Mouse (Mus musculus) ES-CJ7 (cell line): ENCODE measurements at regions not wholly inside any gene's neighbourhood (a gene's known extent, or its start where the extent isn't known, plus 50 kb on each side); places are given as distances from the start of the nearest gene placed in this dataset.
"Not testable (repeated sequence)": the region's sequence is repeated elsewhere in the genome, so short reads cannot be mapped to it uniquely, and the experiment has no call there.

ENCODE experiments used
- DNase-seq: peaks from one replicate; pipeline ENCODE4 v3.0.0; 2011; ENCODE audit warnings: low read depth, low spot score

DNA sequence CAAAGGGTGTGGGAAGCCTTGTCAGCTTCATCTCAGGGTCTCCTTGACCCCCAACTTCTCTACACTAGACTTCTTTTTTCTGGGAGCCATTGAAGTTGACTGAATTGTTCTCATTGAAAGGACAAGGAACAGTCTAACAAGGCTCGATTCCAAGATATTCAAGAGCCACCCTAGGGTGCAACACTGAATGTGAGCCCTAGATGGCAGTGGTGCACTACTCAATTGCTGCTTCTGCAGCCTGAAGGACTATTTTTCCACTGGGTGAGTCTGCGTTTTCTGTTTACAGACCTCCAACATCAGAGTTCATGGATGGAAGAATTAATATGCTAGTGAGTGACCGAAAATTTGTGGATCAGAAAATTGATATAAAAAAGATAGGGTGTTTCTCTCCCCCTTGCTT is 161.5 kb downstream of the Hpcal1 start:
- peak; percentile 47 for DNase-seq

DNA sequence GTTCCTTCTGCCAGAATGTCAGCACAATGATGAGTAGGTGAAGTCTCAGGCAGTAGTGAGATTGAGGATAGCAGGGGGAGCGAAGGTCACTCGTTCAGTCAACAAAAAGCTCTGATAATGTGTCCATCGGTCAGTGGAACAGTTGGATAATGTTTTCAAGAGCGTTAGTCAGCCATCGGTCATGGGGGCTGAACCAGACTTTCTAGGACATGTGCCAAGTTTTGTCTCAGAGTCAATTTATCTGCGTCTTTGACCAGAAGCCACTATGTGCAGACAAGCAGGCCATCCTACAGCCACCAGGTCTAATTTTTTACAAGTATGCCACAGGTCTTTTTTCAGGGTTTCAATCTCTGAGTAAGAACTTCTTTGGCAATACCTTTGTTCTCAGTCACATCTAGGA is 181.8 kb downstream of the Hpcal1 start:
- not testable (repeated sequence) for DNase-seq

DNA sequence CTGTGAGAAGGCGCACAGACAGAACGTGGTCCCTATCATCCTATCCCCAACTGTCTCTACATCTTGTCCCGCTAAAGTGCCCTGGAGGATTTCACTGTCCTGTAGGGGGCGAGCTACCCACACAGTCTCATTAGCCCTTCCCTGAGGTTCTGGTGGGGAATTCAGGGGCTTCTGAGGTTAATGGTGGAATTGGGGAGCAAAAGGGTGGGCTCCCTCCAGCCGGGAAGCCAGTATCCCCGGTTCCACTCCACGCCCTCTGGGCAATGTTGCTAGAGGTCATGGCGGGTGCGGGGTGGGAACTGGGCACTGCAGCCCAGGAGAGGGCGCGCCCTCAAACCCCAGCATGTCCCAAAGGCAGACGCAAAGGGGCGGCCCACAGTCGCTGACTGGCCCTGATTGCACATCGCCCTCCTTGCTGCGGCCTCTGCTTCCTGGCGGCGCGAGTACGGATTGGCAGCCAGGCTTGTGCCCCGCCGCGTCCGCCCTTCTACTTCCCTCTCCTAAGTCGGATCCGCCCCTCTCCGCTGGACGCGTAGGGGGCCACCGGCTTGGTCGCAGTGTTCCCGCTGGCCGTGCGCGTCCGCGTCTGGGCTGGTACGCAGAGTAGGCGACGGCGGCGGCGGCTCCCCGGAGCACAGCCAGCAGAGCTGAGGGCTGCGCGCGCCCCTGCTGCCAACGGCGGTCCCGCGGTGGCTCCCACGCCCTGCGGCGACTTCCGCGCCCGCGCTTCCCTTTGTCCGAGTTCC is 190.9 kb downstream of the Hpcal1 start:
- DNase-seq, result peak; percentile 89

DNA sequence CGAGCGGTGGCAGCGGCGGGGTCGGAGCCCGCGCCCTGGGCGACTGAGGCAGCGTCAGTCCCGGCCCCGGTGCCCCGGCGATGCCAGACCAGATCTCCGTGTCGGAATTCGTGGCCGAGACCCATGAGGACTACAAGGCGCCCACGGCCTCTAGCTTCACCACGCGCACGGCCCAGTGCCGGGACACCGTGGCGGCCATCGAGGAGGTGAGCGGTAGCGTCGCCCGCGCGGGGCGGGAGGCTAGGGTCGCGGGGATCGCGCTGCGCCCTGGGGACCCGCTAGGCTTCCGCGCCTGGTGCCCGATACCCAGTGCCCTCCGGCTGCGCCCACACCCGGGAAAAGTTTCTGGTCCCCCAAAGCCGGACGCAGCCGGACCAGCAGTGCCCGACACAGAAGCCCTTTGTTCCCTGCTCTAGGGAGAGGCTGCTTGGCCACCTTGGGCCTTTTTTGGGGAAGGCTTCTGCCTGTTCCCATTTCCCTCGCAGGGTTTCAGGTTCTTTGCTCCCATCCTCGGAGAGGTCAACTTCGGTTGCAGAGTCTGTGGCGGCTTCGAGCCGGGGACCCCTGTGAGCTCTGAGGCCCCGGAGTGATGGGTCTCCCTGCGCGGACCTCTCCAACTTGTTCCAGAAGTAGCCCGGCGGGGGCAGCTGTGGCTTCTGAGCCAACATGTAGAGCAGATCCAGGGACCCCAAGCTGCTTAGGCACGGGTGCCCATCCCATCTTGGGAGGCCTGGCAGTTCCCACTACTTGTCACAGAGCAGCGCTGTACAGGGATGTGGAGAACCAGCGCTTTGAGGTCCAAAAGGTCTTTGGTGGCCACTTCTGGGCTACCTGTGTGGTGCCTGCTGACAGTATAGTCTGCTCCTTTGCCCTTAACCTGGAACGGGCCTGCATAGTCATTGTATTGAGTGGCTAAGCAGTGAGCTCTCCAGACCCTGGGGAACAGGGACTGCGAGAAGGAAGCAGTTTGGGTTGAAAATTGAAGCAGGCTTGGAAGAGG is 191.8 kb downstream of the Hpcal1 start:
- DNase-seq, result not testable (repeated sequence)

DNA sequence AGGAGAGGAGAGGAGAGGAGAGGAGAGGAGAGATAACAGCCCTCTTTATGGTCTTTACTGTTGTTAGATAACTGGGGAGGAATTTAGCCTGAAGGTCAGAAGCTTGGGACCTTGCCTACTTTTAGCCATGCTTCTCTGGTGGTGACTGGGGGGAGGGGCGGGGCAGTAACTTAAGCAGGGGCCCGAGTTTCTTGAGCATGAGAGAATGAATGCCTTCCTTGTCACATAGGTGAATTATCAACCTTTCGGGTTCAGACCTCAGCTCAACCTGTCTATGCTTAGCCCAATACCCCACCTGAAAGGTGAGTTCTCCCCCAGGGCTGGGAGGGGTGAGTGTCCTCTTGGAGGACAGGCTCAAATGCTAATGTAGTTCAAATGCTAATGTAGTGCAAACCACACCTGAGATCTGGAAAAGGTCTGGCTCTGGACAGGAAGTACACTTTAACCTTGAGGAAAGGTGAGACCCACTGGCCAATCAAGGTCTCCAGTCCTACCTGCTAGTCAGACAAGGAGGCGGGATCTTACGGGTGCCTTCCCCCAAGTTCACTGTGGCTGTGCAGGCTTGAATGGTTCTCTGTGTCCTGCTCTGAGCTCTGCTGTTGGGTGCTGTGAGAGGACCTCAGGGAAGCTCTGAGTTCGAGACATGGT is 201.1 kb downstream of the Hpcal1 start:
- DNase-seq, result peak; percentile 94

DNA sequence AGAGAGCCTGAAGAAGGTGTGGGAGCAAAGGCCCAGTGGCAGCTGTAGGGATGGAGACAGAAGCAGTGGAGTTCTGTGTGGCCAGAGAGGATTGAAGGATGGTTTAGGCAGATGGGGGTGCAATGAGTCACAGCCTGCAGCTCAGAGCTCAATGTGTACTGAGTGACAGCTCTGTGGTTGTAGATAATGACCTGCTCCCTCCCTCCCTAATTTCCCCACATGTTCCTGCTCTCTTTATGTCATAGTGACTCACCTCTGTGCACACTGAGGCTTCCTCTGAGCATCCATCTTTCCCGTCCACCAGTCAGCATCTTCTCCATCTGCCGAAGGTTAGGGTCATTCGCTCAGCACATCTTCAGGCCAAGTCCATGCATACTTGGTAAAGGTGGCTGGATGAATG is 222.4 kb downstream of the Hpcal1 start:
- not testable (repeated sequence) for DNase-seq
